Mouse (Mus musculus) ES-E14 (cell line): Measurements from ENCODE around the gene Mgst2.

Source experiments
- CHD2 ChIP-seq: IDR thresholded peaks from 2 replicates; pipeline ENCODE4 v1.6.1; 2014; ENCODE audit warnings: mild to moderate bottlenecking, low read depth, low read length, inconsistent platforms
- HCFC1 ChIP-seq: IDR thresholded peaks from 2 replicates; pipeline ENCODE4 v1.6.1; 2012; ENCODE audit warnings: low read length, inconsistent platforms, borderline replicate concordance; ENCODE audit not compliant: insufficient read depth
- MAFK ChIP-seq: IDR thresholded peaks from 2 replicates; pipeline ENCODE4 v1.6.1; 2014; ENCODE audit warnings: mild to moderate bottlenecking, low read depth, low read length, inconsistent platforms; ENCODE audit not compliant: insufficient read depth
- ZC3H11A ChIP-seq: IDR thresholded peaks from 2 replicates; pipeline ENCODE4 v1.6.1; 2012; ENCODE audit warnings: low read depth, mild to moderate bottlenecking, inconsistent platforms, low read length, borderline replicate concordance
- ZNF384 ChIP-seq: IDR thresholded peaks from 2 replicates; pipeline ENCODE4 v1.6.1; 2012; ENCODE audit warnings: low read depth, low read length, inconsistent platforms

DNA sequence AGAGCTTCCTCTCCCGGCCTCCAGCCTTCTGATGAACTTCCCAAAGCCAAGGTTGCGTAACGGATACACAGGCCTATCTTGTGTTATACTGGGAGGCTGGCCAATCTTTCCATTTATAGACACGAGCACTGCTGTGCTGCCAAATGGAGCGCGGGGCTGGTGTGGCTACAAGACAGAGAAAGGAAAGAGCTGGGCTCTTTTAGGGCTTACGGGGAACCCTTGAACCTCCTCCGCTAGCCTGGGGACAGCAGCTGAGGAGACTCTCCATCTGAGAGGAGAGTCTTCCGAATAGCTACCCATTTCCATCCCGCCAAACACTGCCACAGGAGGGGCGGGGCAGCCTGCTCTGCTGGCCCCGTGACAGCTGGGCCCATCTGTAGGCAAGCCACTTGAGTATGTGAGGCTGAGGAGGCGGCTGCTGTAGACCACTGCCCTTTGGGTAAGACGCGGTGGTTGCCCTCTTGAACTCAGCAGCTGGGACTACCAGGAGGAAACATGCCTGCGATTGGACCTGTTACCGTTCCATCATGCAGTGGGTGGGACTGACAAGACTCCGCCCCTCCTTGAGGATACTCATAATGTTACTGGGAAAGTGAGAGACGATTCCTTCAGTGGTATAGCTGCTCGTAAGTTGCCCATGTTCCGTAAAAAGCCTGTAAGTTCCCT is 48.7 kb downstream of the Mgst2 start:
- TF ChIP-seq ZNF384 (no peak), MAFK (no peak), HCFC1 (no peak), CHD2 (no peak), ZC3H11A (no peak)
